Mouse (Mus musculus) hindbrain, embryonic 15.5 days (tissue): ENCODE data around the gene Oprm1. TPM values are rescaled to one million over a fixed set of nuclear protein-coding genes. Genes with fewer than 3 reads are reported as not detected.

Source experiments
- ATAC-seq: fragments of 200-750 bp; cut with Nextera tagmentation; 2 replicates; pipeline ENCODE4 v1.8.0; 2017; ENCODE audit warnings: low read depth, moderate number of reproducible peaks, moderate TSS enrichment; ENCODE audit not compliant: low FRiP score
- H3K27ac ChIP-seq: fragments of 300-500 bp; sonication (generic); replicated peaks from 2 replicates; pipeline ENCODE4 v1.5.1; 2015; ENCODE audit warnings: mild to moderate bottlenecking, inconsistent platforms
- H3K27me3 ChIP-seq: fragments of 300-500 bp; sonication (generic); 2 replicates; pipeline ENCODE4 v1.6.1; 2015; ENCODE audit warnings: control low read depth, inconsistent platforms
- H3K36me3 ChIP-seq: fragments of 300-500 bp; sonication (generic); 2 replicates; pipeline ENCODE4 v1.6.1; 2015; ENCODE audit warnings: control low read depth, inconsistent platforms
- H3K4me1 ChIP-seq: fragments of 300-500 bp; sonication (generic); replicated peaks from 2 replicates; pipeline ENCODE4 v1.6.1; 2015; ENCODE audit warnings: control low read depth, inconsistent platforms
- H3K4me2 ChIP-seq: fragments of 300-500 bp; sonication (generic); 2 replicates; pipeline ENCODE4 v1.6.1; 2015; ENCODE audit warnings: moderate library complexity, mild to moderate bottlenecking, inconsistent platforms
- H3K4me3 ChIP-seq: fragments of 300-500 bp; sonication (generic); 2 replicates; pipeline ENCODE4 v1.5.1; 2015; ENCODE audit warnings: mild to moderate bottlenecking, inconsistent platforms
- H3K9ac ChIP-seq: fragments of 300-500 bp; sonication (generic); 2 replicates; pipeline ENCODE4 v1.6.1; 2015; ENCODE audit warnings: inconsistent platforms
- H3K9me3 ChIP-seq: fragments of 300-500 bp; sonication (generic); 2 replicates; pipeline ENCODE4 v1.6.1; 2016; ENCODE audit warnings: control low read depth, inconsistent platforms
- WGBS: fragments of 180-500 bp; shearing (Covaris S2); methylation state at CpG from one replicate; pipeline ENCODE4 v1.1.7; 2015; 5-methylcytosine and 5-hydroxymethylcytosine counted together
- polyA plus RNA-seq: library from polyadenylated mRNA; unstranded; fragments of >200 nt; fragmentation: Nextera tagmentation; extraction: Ambion mirVana; gene quantifications from 2 replicates; pipeline ENCODE4 v1.2.1, GENCODE M21; 2015

Oprm1 gene
- polyA plus RNA-seq, 1 experiment from 2014 or later, result 2.9 TPM

GRCm38 (mm10) chr10:7077971-7078370 lies 319.7 kb downstream of the Oprm1 start:
- Histone ChIP-seq H3K9ac (no peak overlapping the region), H3K4me2 (no peak overlapping the region), H3K27me3 (no peaks in the 10 kb centered on the region), H3K36me3 (no peaks in the 10 kb centered on the region), H3K9me3 (no peaks in the 10 kb centered on the region), H3K27ac (no peak overlapping the region), H3K4me3 (no peak overlapping the region), H3K4me1 (0 out of 2 replicates have a peak, but pooled peaks cover 4% of the 10 kb centered on the region)
- ATAC-seq, result no peak
- WGBS, result 92% methylated on average over 1 of the region's 1 CpGs

Other genes with a start within 250 kb of the Oprm1 start
- gene Gm10945, start 3.3 kb downstream of the Oprm1 start, polyA plus RNA-seq, result not detected in 2 replicates